Mouse (Mus musculus) erythroblast, embryonic 14.5 days (primary cell): Measurements from ENCODE around the gene Clmp.

Source experiments
- GATA1 ChIP-seq: IDR thresholded peaks from 2 replicates; pipeline ENCODE4 v1.6.1; 2012; ENCODE audit warnings: low read length, inconsistent platforms, mixed read lengths
- TAL1 ChIP-seq: IDR thresholded peaks from 3 replicates; pipeline ENCODE4 v1.6.1; 2012; ENCODE audit warnings: low read length, inconsistent platforms, mixed read lengths

GRCm38 (mm10) chr9:40808061-40808906, 122.5 kb downstream of the Clmp start:
- TF ChIP-seq GATA1 (no peak), TAL1 (no peak)
